Mouse (Mus musculus) olfactory bulb, adult 2 months (tissue): Measurements from ENCODE around the gene Gm20503.

Source experiments
- CTCF ChIP-seq: fragments of 200-500 bp; IDR thresholded peaks from 2 replicates; pipeline ENCODE4 v1.5.1; 2012; ENCODE audit warnings: low read depth, mild to moderate bottlenecking, low read length, moderate library complexity; ENCODE audit not compliant: insufficient read depth
- POLR2A ChIP-seq: fragments of 200-500 bp; IDR thresholded peaks from 2 replicates; pipeline ENCODE4 v1.6.1; 2012; ENCODE audit warnings: mild to moderate bottlenecking, low read depth, low read length, moderate library complexity; ENCODE audit not compliant: insufficient read depth

- TF ChIP-seq POLR2A = no peak
- no peak for TF ChIP-seq CTCF
Measured at GRCm38 (mm10) chr4:59003806-59004200, 793 bp downstream of the Gm20503 start.
